Mouse (Mus musculus) embryonic stem cell, embryonic (primary cell): ENCODE results near the gene Nme3.

Experiments used
- CTCF ChIA-PET, 4 experiments: fragments of 300-600 bp in 2 of 4; fragments of 350-600 bp in 2 of 4; sonication (Branson Sonifier 250); formaldehyde crosslinking; loops; one replicate each; lab custom pipeline; 2022; ENCODE audit warnings: inconsistent platforms in 2 of 4; lab: Charles Lee
- POLR2A ChIA-PET, 4 experiments: fragments of 300-600 bp in 2 of 4; fragments of 350-600 bp in 2 of 4; sonication (Branson Sonifier 250); formaldehyde crosslinking; loops; one replicate each; lab custom pipeline; 2022; ENCODE audit warnings: antibody characterized with exemption in 4 of 4, inconsistent platforms in 1 of 4; lab: Charles Lee

Gene Nme3

GRCm38 (mm10) chr17:24902124-24902523 is 5.8 kb downstream of the Nme3 start:
- POLR2A ChIA-PET: interaction anchor here in 2 of 4 experiments (0.8 to 2.6 kb wide), 6 partner anchors 11 to 58 kb away, joined by 3 to 7 read pairs (median 4); partner anchors contain the start of gene Jpt2 (in 1 of the 2)
- CTCF ChIA-PET: interaction anchor here in 1 of 4 experiments (0.7 kb wide), 1 partner anchor 146 kb away, joined by 3 read pairs; no protein-coding TSS in a partner anchor

- POLR2A ChIA-PET: interaction anchor here in 2 of 4 experiments (1.0 to 2.6 kb wide), 7 partner anchors 8 to 57 kb away, joined by 3 to 7 read pairs (median 3); partner anchors contain the start of genes Eme2 (in 1 of the 2), Jpt2 (in 1 of the 2) and Mrps34 (in 1 of the 2)
- CTCF ChIA-PET: interaction anchor here in 3 of 4 experiments (0.6 to 1.7 kb wide), 7 partner anchors 8 to 918 kb away, joined by 3 to 7 read pairs (median 3); partner anchors contain the start of genes Eme2 (in 1 of the 3), Mrps34 (in 1 of the 3), Nubp2 (in 1 of the 3) and Spsb3 (in 1 of the 3)
Measured at GRCm38 (mm10) chr17:24902671-24903474, 6.6 kb downstream of the Nme3 start.

- POLR2A ChIA-PET: interaction anchor here in 2 of 4 experiments (1.0 to 2.6 kb wide), 3 partner anchors 9 to 31 kb away, joined by 3 to 7 read pairs (median 3); partner anchors contain the start of genes Eme2 (in 1 of the 2) and Mrps34 (in 1 of the 2)
- CTCF ChIA-PET: interaction anchor here in 3 of 4 experiments (0.6 to 1.7 kb wide), 6 partner anchors 9 to 179 kb away, joined by 3 to 4 read pairs (median 3); partner anchors contain the start of genes Eme2 (in 1 of the 3), Mrps34 (in 1 of the 3), Nubp2 (in 1 of the 3) and Spsb3 (in 1 of the 3)
Measured at GRCm38 (mm10) chr17:24903767-24904166, 7.5 kb downstream of the Nme3 start.

- CTCF ChIA-PET: no interaction called here
- POLR2A ChIA-PET: interaction anchor here in 3 of 4 experiments (0.7 to 2.0 kb wide), 6 partner anchors 9 to 178 kb away, joined by 3 to 5 read pairs (median 3); partner anchors contain the start of genes Eme2 (in 2 of the 3) and Mrps34 (in 2 of the 3)
Measured at GRCm38 (mm10) chr17:24907591-24907990, 11.3 kb downstream of the Nme3 start.

- ChIA-PET CTCF (no interaction called here), POLR2A (interaction anchor here in 1 of 4 experiments (0.5 to 1.3 kb wide), 2 partner anchors 23 to 227 kb away, joined by 3 read pairs; partner anchors contain the start of gene Mapk8ip3)
Measured at GRCm38 (mm10) chr17:24913984-24914383, 17.7 kb downstream of the Nme3 start.

GRCm38 (mm10) chr17:24923246-24923645 is 26.9 kb downstream of the Nme3 start:
- ChIA-PET POLR2A (interaction anchor here in 1 of 4 experiments (0.6 to 1.4 kb wide), 3 partner anchors 12 to 439 kb away, joined by 3 to 5 read pairs (median 3); no protein-coding TSS in a partner anchor), CTCF (interaction anchor here in 1 of 4 experiments (0.6 kb wide), 1 partner anchor 333 kb away, joined by 3 read pairs; no protein-coding TSS in a partner anchor)

- POLR2A ChIA-PET: interaction anchor here in 3 of 4 experiments (0.6 to 3.1 kb wide), 12 partner anchors 7 to 86 kb away, joined by 3 to 16 read pairs (median 3); partner anchors contain the start of genes Cramp1l (in 1 of the 3), Eme2 (in 1 of the 3), Fahd1 (in 1 of the 3) and Ift140 (in 1 of the 3)
- CTCF ChIA-PET: interaction anchor here in 2 of 4 experiments (0.6 to 0.9 kb wide), 2 partner anchors 156 to 334 kb away, joined by 3 to 4 read pairs; no protein-coding TSS in a partner anchor
Measured at GRCm38 (mm10) chr17:24929506-24929905, 33.2 kb downstream of the Nme3 start.

- ChIA-PET CTCF (interaction anchor here in 1 of 4 experiments (0.6 kb wide), 1 partner anchor 246 kb away, joined by 3 read pairs; no protein-coding TSS in a partner anchor), POLR2A (interaction anchor here in 2 of 4 experiments (0.7 to 7.6 kb wide), 2 partner anchors 17 to 196 kb away, joined by 3 to 51 read pairs; partner anchors contain the start of gene Msrb1 (in 1 of the 2))
Measured at GRCm38 (mm10) chr17:24932431-24932830, 36.1 kb downstream of the Nme3 start.

GRCm38 (mm10) chr17:24933163-24933562 is 36.9 kb downstream of the Nme3 start:
- ChIA-PET POLR2A (interaction anchor here in 2 of 4 experiments (4.6 to 7.6 kb wide), 2 partner anchors 16 to 27 kb away, joined by 40 to 51 read pairs; partner anchors contain the start of gene Jpt2 (in 1 of the 2)), CTCF (no interaction called here)

- ChIA-PET POLR2A (interaction anchor here in 3 of 4 experiments (0.5 to 7.6 kb wide), 9 partner anchors 10 to 56 kb away, joined by 3 to 51 read pairs (median 3); partner anchors contain the start of gene Jpt2 (in 2 of the 3)), CTCF (no interaction called here)
Measured at GRCm38 (mm10) chr17:24934926-24935325, 38.6 kb downstream of the Nme3 start.

GRCm38 (mm10) chr17:24935666-24936065 is 39.4 kb downstream of the Nme3 start:
- POLR2A ChIA-PET: interaction anchor here in 3 of 4 experiments (0.5 to 7.6 kb wide), 15 partner anchors 11 to 408 kb away, joined by 3 to 51 read pairs (median 4); partner anchors contain the start of genes Jpt2 (in 3 of the 3), Eme2 (in 1 of the 3), Mrps34 (in 1 of the 3) and Traf7 (in 1 of the 3)
- CTCF ChIA-PET: interaction anchor here in 1 of 4 experiments (2.0 kb wide), 1 partner anchor 25 kb away, joined by 10 read pairs; the partner anchor contains the start of gene Jpt2

GRCm38 (mm10) chr17:24936259-24937237 is 40.2 kb downstream of the Nme3 start, which contains the start of gene Mapk8ip3:
Gene Mapk8ip3, minus strand, starts transcription at chr17:24936977.
- CTCF ChIA-PET: interaction anchor here in 3 of 4 experiments (0.6 to 2.0 kb wide), 10 partner anchors 20 to 581 kb away, joined by 3 to 10 read pairs (median 4); partner anchors contain the start of genes Fahd1 (in 1 of the 3) and Jpt2 (in 1 of the 3)
- POLR2A ChIA-PET: interaction anchor here (0.5 to 7.6 kb wide), 54 partner anchors 9 to 458 kb away, joined by 3 to 51 read pairs (median 4); partner anchors contain the start of genes Jpt2 (in 3 of the 4), Cramp1l (in 2 of the 4), Ift140 (in 2 of the 4) and Meiob (in 2 of the 4)

- ChIA-PET CTCF (interaction anchor here in 3 of 4 experiments (0.6 to 2.0 kb wide), 7 partner anchors 19 to 113 kb away, joined by 3 to 10 read pairs (median 4); partner anchors contain the start of genes Fahd1 (in 1 of the 3) and Jpt2 (in 1 of the 3)), POLR2A (interaction anchor here in 3 of 4 experiments (0.6 to 7.6 kb wide), 45 partner anchors 8 to 881 kb away, joined by 3 to 51 read pairs (median 4); partner anchors contain the start of genes Jpt2 (in 3 of the 3), Cramp1l (in 2 of the 3), Ift140 (in 2 of the 3) and Meiob (in 2 of the 3))
Measured at GRCm38 (mm10) chr17:24937266-24937665, 41.0 kb downstream of the Nme3 start.

GRCm38 (mm10) chr17:24942453-24942852 is 46.2 kb downstream of the Nme3 start:
- ChIA-PET CTCF (interaction anchor here (0.6 to 1.1 kb wide), 8 partner anchors 9 to 296 kb away, joined by 3 to 5 read pairs (median 3); partner anchors contain the start of genes Jpt2 (in 1 of the 4) and Tmem204 (in 1 of the 4)), POLR2A (interaction anchor here in 3 of 4 experiments (0.7 to 1.8 kb wide), 7 partner anchors 9 to 297 kb away, joined by 3 to 7 read pairs (median 3); partner anchors contain the start of genes Gnptg (in 1 of the 3), Jpt2 (in 1 of the 3) and Tsr3 (in 1 of the 3))

- POLR2A ChIA-PET: interaction anchor here in 3 of 4 experiments (0.7 to 1.8 kb wide), 7 partner anchors 8 to 297 kb away, joined by 3 to 7 read pairs (median 3); partner anchors contain the start of genes Gnptg (in 1 of the 3), Jpt2 (in 1 of the 3) and Tsr3 (in 1 of the 3)
- CTCF ChIA-PET: interaction anchor here (0.6 to 1.1 kb wide), 5 partner anchors 8 to 18 kb away, joined by 3 read pairs; partner anchors contain the start of gene Jpt2 (in 1 of the 4)
Measured at GRCm38 (mm10) chr17:24943036-24943435, 46.7 kb downstream of the Nme3 start.
